Mouse (Mus musculus) natural killer cell, adult 2 months (primary cell): Measurements from ENCODE around the gene Cd28.

ENCODE experiments used
- DNase-seq, 2 experiments: peaks; one replicate each; pipeline ENCODE4 v3.0.0; 2022; ENCODE audit warnings: low spot score in 2 of 2

Cd28 gene

GRCm38 (mm10) chr1:60750201-60750765, 33.7 kb downstream of the Cd28 start:
- no peak for DNase-seq

GRCm38 (mm10) chr1:60751011-60751410, 34.4 kb downstream of the Cd28 start:
- no peak for DNase-seq

- DNase-seq = no peak
Measured at GRCm38 (mm10) chr1:60752986-60753385, 36.4 kb downstream of the Cd28 start.

- no peak for DNase-seq
Measured at GRCm38 (mm10) chr1:60753981-60754380, 37.4 kb downstream of the Cd28 start.

- DNase-seq = peak; percentile 39 to 44
Measured at GRCm38 (mm10) chr1:60755391-60756243, 39.0 kb downstream of the Cd28 start.

GRCm38 (mm10) chr1:60757631-60758030, 41.0 kb downstream of the Cd28 start:
- no peak for DNase-seq

GRCm38 (mm10) chr1:60758226-60758625, 41.6 kb downstream of the Cd28 start:
- peak; percentile 29 to 31 for DNase-seq

GRCm38 (mm10) chr1:60759563-60760335, 43.1 kb downstream of the Cd28 start:
- no peak for DNase-seq

- no peak for DNase-seq
Measured at GRCm38 (mm10) chr1:60760475-60760874, 43.9 kb downstream of the Cd28 start.

GRCm38 (mm10) chr1:60761528-60762171, 45.0 kb downstream of the Cd28 start:
- DNase-seq = no peak

- no peak for DNase-seq
Measured at GRCm38 (mm10) chr1:60762451-60762850, 45.9 kb downstream of the Cd28 start.

- no peak for DNase-seq
Measured at GRCm38 (mm10) chr1:60762916-60763315, 46.3 kb downstream of the Cd28 start.

GRCm38 (mm10) chr1:60771771-60772170, 55.2 kb downstream of the Cd28 start:
- DNase-seq = no peak

- no peak for DNase-seq
Measured at GRCm38 (mm10) chr1:60773231-60773630, 56.6 kb downstream of the Cd28 start.

- no peak for DNase-seq
Measured at GRCm38 (mm10) chr1:60776166-60776565, 59.6 kb downstream of the Cd28 start.

- DNase-seq = peak in 1 of 2 experiments; percentile 21
Measured at GRCm38 (mm10) chr1:60776906-60777305, 60.3 kb downstream of the Cd28 start.

- DNase-seq = no peak
Measured at GRCm38 (mm10) chr1:60778465-60779115, 62.0 kb downstream of the Cd28 start.

GRCm38 (mm10) chr1:60779176-60779575, 62.6 kb downstream of the Cd28 start:
- DNase-seq = no peak

GRCm38 (mm10) chr1:60781666-60782065, 65.1 kb downstream of the Cd28 start:
- DNase-seq = no peak

GRCm38 (mm10) chr1:60793717-60794116, 77.1 kb downstream of the Cd28 start:
- DNase-seq = no peak

GRCm38 (mm10) chr1:60795677-60796205, 79.1 kb downstream of the Cd28 start:
- no peak for DNase-seq
